Mouse (Mus musculus) G1E (cell line): Measurements from ENCODE around the gene Pds5b. TPM values are rescaled to one million over a fixed set of nuclear protein-coding genes. Genes with fewer than 3 reads are reported as not detected.
"Not testable (repeated sequence)": the region's sequence is repeated elsewhere in the genome, so short reads cannot be mapped to it uniquely, and the experiment has no call there.

ENCODE experiments used
- ATAC-seq: 2 replicates; pipeline ENCODE4 v1.8.0; 2016; ENCODE audit warnings: mild to moderate bottlenecking; ENCODE audit not compliant: insufficient number of reproducible peaks, poor library complexity, low FRiP score, severe bottlenecking; ENCODE audit errors: extremely low read depth
- DNase-seq: peaks from one replicate; pipeline ENCODE4 v3.0.0; 2012; ENCODE audit warnings: low spot score
- H3K27me3 ChIP-seq: 2 replicates; pipeline ENCODE4 v1.6.1; 2012; ENCODE audit warnings: mild to moderate bottlenecking, low read length, inconsistent platforms; ENCODE audit not compliant: insufficient read depth
- H3K36me3 ChIP-seq: replicated peaks from 2 replicates; pipeline ENCODE3; 2012; ENCODE audit warnings: mild to moderate bottlenecking, inconsistent platforms
- H3K4me1 ChIP-seq: 2 replicates; pipeline ENCODE4 v1.6.1; 2012; ENCODE audit warnings: low read depth, low read length, inconsistent platforms, mixed read lengths; ENCODE audit not compliant: insufficient read depth
- H3K4me3 ChIP-seq: 2 replicates; pipeline ENCODE4 v1.5.1; 2012; ENCODE audit warnings: low read depth, mild to moderate bottlenecking, inconsistent platforms, low read length, moderate library complexity, mixed read lengths
- H3K9me3 ChIP-seq: replicated peaks from 2 replicates; pipeline ENCODE4 v1.6.1; 2012; ENCODE audit warnings: inconsistent platforms
- CTCF ChIP-seq: IDR thresholded peaks from 2 replicates; pipeline ENCODE4 v1.5.1; 2012; ENCODE audit warnings: low read depth, low read length, inconsistent platforms, mixed read lengths
- GATA1 ChIP-seq: IDR thresholded peaks from 2 replicates; pipeline ENCODE4 v1.6.1; 2012; ENCODE audit warnings: borderline replicate concordance, low read length, inconsistent platforms, mixed read lengths
- GATA2 ChIP-seq: IDR thresholded peaks from 2 replicates; pipeline ENCODE4 v1.6.1; 2012; ENCODE audit warnings: low read depth, low read length, inconsistent platforms, borderline replicate concordance
- POLR2AphosphoS5 ChIP-seq: IDR thresholded peaks from 2 replicates; pipeline ENCODE4 v1.6.1; 2012; ENCODE audit warnings: low read depth, low read length, inconsistent platforms; ENCODE audit not compliant: insufficient replicate concordance
- TAL1 ChIP-seq: conservative IDR thresholded peaks from 2 replicates; pipeline ENCODE4 v1.6.1; 2012; ENCODE audit warnings: low read depth, low read length, inconsistent platforms, mixed read lengths
- polyA plus RNA-seq: library from polyadenylated mRNA; stranded (reverse); fragments of >175 nt; gene quantifications from 2 replicates; pipeline ENCODE4 v1.2.3, GENCODE M21; 2012
- total RNA-seq, 2 experiments: library from RNA; stranded (forward) in 1 of 2; stranded (reverse) in 1 of 2; fragments of 200-1000 nt in 1 of 2; fragments of >200 nt in 1 of 2; fragmentation: Nextera tagmentation in 1 of 2; gene quantifications; 2 replicates each; pipeline ENCODE4 v1.2.3; 2014 to 2017

The Pds5b gene
- total and polyA plus RNA-seq, 3 experiments, result 3.2 to 87.9 (median 45.5) TPM

GRCm38 (mm10) chr5:150836782-150837181 is 163.2 kb downstream of the Pds5b start:
- TF ChIP-seq CTCF (no peak), GATA2 (no peak), POLR2AphosphoS5 (no peak), GATA1 (no peak), TAL1 (no peak)
- no peak for DNase-seq
- Histone ChIP-seq H3K9me3 (no peaks in the 10 kb centered on the region), H3K36me3 (no peaks in the 10 kb centered on the region), H3K4me1 (no peaks in the 10 kb centered on the region), H3K27me3 (no peaks in the 10 kb centered on the region), H3K4me3 (no peak overlapping the region)
- ATAC-seq, result no peak

GRCm38 (mm10) chr5:150839688-150840541 is 166.4 kb downstream of the Pds5b start:
- H3K4me1 ChIP-seq, result no peaks in the 10 kb centered on the region
- ATAC-seq, result no peak
- no peak for TF ChIP-seq TAL1
- no peak for TF ChIP-seq CTCF
- no peak for TF ChIP-seq GATA2
- TF ChIP-seq POLR2AphosphoS5, result no peak
- no peak for TF ChIP-seq GATA1

GRCm38 (mm10) chr5:150840596-150840995 is 167.1 kb downstream of the Pds5b start:
- no peaks in the 10 kb centered on the region for H3K36me3 ChIP-seq
- no peak for TF ChIP-seq POLR2AphosphoS5
- no peak for TF ChIP-seq GATA1
- no peak for TF ChIP-seq TAL1
- TF ChIP-seq CTCF, result no peak
- TF ChIP-seq GATA2, result no peak
- ATAC-seq (no peak), DNase-seq (no peak)
- H3K9me3 ChIP-seq, result no peaks in the 10 kb centered on the region
- H3K27me3 ChIP-seq, result no peaks in the 10 kb centered on the region
- no peaks in the 10 kb centered on the region for H3K4me1 ChIP-seq
- no peak overlapping the region for H3K4me3 ChIP-seq

More at GRCm38 (mm10) chr5:150839688-150840541, 166.4 kb downstream of the Pds5b start:
- Histone ChIP-seq H3K4me3 (no peak overlapping the region), H3K9me3 (no peaks in the 10 kb centered on the region), H3K36me3 (no peaks in the 10 kb centered on the region), H3K27me3 (no peaks in the 10 kb centered on the region)
- DNase-seq, result no peak

GRCm38 (mm10) chr5:150845961-150846360 is 172.4 kb downstream of the Pds5b start:
- DNase-seq (no peak), ATAC-seq (no peak)

GRCm38 (mm10) chr5:150850821-150851220 is 177.3 kb downstream of the Pds5b start:
- no peaks in the 10 kb centered on the region for H3K4me1 ChIP-seq
- H3K9me3 ChIP-seq, result no peaks in the 10 kb centered on the region
- no peak overlapping the region for H3K4me3 ChIP-seq
- H3K27me3 ChIP-seq, result no peaks in the 10 kb centered on the region
- ATAC-seq (no peak), DNase-seq (no peak)
- TF ChIP-seq POLR2AphosphoS5 (no peak), GATA2 (no peak), CTCF (no peak), GATA1 (no peak), TAL1 (no peak)
- H3K36me3 ChIP-seq, result no peaks in the 10 kb centered on the region

More at GRCm38 (mm10) chr5:150845961-150846360, 172.4 kb downstream of the Pds5b start:
- H3K4me3 ChIP-seq, result no peak overlapping the region
- H3K4me1 ChIP-seq, result no peaks in the 10 kb centered on the region
- no peaks in the 10 kb centered on the region for H3K9me3 ChIP-seq
- no peaks in the 10 kb centered on the region for H3K36me3 ChIP-seq
- TF ChIP-seq GATA2 (no peak), GATA1 (no peak), POLR2AphosphoS5 (no peak), CTCF (no peak), TAL1 (no peak)
- H3K27me3 ChIP-seq, result no peaks in the 10 kb centered on the region

GRCm38 (mm10) chr5:150852097-150852496 is 178.6 kb downstream of the Pds5b start:
- not testable (repeated sequence) for H3K4me1 ChIP-seq, DNase-seq, H3K9me3 ChIP-seq, H3K36me3 ChIP-seq, H3K27me3 ChIP-seq, H3K4me3 ChIP-seq, ATAC-seq
